Mouse (Mus musculus) ES-Bruce4 (cell line): Measurements from ENCODE around the gene Rnf222. TPM values are rescaled to one million over a fixed set of nuclear protein-coding genes. Genes with fewer than 3 reads are reported as not detected.

Experiments used
- H3K27ac ChIP-seq: 2 replicates; pipeline ENCODE4 v1.5.1; 2012; ENCODE audit warnings: low read length, inconsistent platforms; ENCODE audit not compliant: insufficient read depth
- H3K27me3 ChIP-seq: 2 replicates; pipeline ENCODE4 v1.6.1; 2012; ENCODE audit warnings: mild to moderate bottlenecking, low read length, inconsistent platforms; ENCODE audit not compliant: control insufficient read depth, poor library complexity, insufficient read depth, severe bottlenecking
- H3K36me3 ChIP-seq: 2 replicates; pipeline ENCODE4 v1.6.1; 2012; ENCODE audit warnings: inconsistent platforms, mild to moderate bottlenecking, low read length, moderate library complexity; ENCODE audit not compliant: control insufficient read depth, poor library complexity, insufficient read depth, severe bottlenecking
- H3K4me1 ChIP-seq: one replicate; pipeline ENCODE4 v1.8.1; 2011; ENCODE audit warnings: low read length; ENCODE audit not compliant: control insufficient read depth, insufficient read depth
- H3K4me3 ChIP-seq: 2 replicates; pipeline ENCODE4 v1.5.1; 2011; ENCODE audit warnings: low read depth, mild to moderate bottlenecking, low read length
- H3K9ac ChIP-seq: 2 replicates; pipeline ENCODE4 v1.6.1; 2012; ENCODE audit warnings: low read depth, mild to moderate bottlenecking, inconsistent platforms; ENCODE audit not compliant: poor library complexity, severe bottlenecking
- H3K9me3 ChIP-seq: replicated peaks from 2 replicates; pipeline ENCODE4 v1.6.1; 2012; ENCODE audit warnings: mild to moderate bottlenecking, low read length, inconsistent platforms; ENCODE audit not compliant: control insufficient read depth, poor library complexity, insufficient read depth, severe bottlenecking
- CTCF ChIP-seq: IDR thresholded peaks from one replicate; pipeline ENCODE4 v1.8.1; 2011; ENCODE audit warnings: low read depth, low read length
- EP300 ChIP-seq: IDR thresholded peaks from 2 replicates; pipeline ENCODE4 v1.6.1; 2011; ENCODE audit warnings: low read depth, low read length; ENCODE audit not compliant: insufficient read depth
- POLR2A ChIP-seq: IDR thresholded peaks from one replicate; pipeline ENCODE4 v1.8.1; 2011; ENCODE audit warnings: low read length; ENCODE audit not compliant: insufficient read depth
- polyA plus RNA-seq: library from polyadenylated mRNA; stranded (reverse); fragments of >200 nt; gene quantifications from 2 replicates; pipeline ENCODE4 v1.2.4, GENCODE M21; 2011; ENCODE audit warnings: low read depth; ENCODE audit not compliant: missing spikeins, insufficient read depth, insufficient read length

Gene Rnf222
- polyA plus RNA-seq, 1 experiment: not detected

GRCm38 (mm10) chr11:68883843-68884242, 4.5 kb upstream of the Rnf222 start:
- no peak overlapping the region for H3K27ac ChIP-seq
- H3K27me3 ChIP-seq: no peaks in the 10 kb centered on the region
- no peaks in the 10 kb centered on the region for H3K9me3 ChIP-seq
- H3K9ac ChIP-seq: no peak overlapping the region
- H3K36me3 ChIP-seq: no peaks in the 10 kb centered on the region
- no peak overlapping the region for H3K4me3 ChIP-seq
- H3K4me1 ChIP-seq: no peaks in the 10 kb centered on the region
- TF ChIP-seq EP300 (no peak), CTCF (no peak), POLR2A (no peak)

- Histone ChIP-seq H3K9ac (no peak overlapping the region), H3K4me1 (no peaks in the 10 kb centered on the region), H3K27me3 (no peaks in the 10 kb centered on the region), H3K9me3 (no peaks in the 10 kb centered on the region), H3K27ac (no peak overlapping the region), H3K36me3 (no peaks in the 10 kb centered on the region), H3K4me3 (no peak overlapping the region)
- TF ChIP-seq CTCF: no peak
- no peak for TF ChIP-seq POLR2A
- no peak for TF ChIP-seq EP300
These were observed 4.0 kb upstream of the Rnf222 start for GRCm38 (mm10) chr11:68884368-68884767.

- no peak for TF ChIP-seq CTCF
- TF ChIP-seq EP300: no peak
- TF ChIP-seq POLR2A: no peak
- no peak overlapping the region for H3K9ac ChIP-seq
- H3K27ac ChIP-seq: no peak overlapping the region
- no peaks in the 10 kb centered on the region for H3K36me3 ChIP-seq
- H3K4me3 ChIP-seq: no peak overlapping the region
- no peaks in the 10 kb centered on the region for H3K4me1 ChIP-seq
- no peaks in the 10 kb centered on the region for H3K27me3 ChIP-seq
- H3K9me3 ChIP-seq: no peaks in the 10 kb centered on the region
These were observed 2.3 kb upstream of the Rnf222 start for GRCm38 (mm10) chr11:68886091-68886490.

- Histone ChIP-seq H3K27me3 (no peaks in the 10 kb centered on the region), H3K9me3 (no peaks in the 10 kb centered on the region), H3K4me3 (no peak overlapping the region), H3K36me3 (no peaks in the 10 kb centered on the region), H3K9ac (no peak overlapping the region), H3K27ac (no peak overlapping the region), H3K4me1 (no peaks in the 10 kb centered on the region)
- TF ChIP-seq CTCF (no peak), EP300 (no peak), POLR2A (no peak)
These were observed 300 bp downstream of the Rnf222 start for GRCm38 (mm10) chr11:68888653-68889052.

- Histone ChIP-seq H3K9me3 (no peaks in the 10 kb centered on the region), H3K36me3 (no peaks in the 10 kb centered on the region), H3K9ac (no peak overlapping the region), H3K4me1 (no peaks in the 10 kb centered on the region), H3K4me3 (no peak overlapping the region), H3K27me3 (no peaks in the 10 kb centered on the region), H3K27ac (no peak overlapping the region)
- TF ChIP-seq CTCF: no peak
- no peak for TF ChIP-seq EP300
- no peak for TF ChIP-seq POLR2A
These were observed 2.3 kb downstream of the Rnf222 start for GRCm38 (mm10) chr11:68890625-68891024.

DNA sequence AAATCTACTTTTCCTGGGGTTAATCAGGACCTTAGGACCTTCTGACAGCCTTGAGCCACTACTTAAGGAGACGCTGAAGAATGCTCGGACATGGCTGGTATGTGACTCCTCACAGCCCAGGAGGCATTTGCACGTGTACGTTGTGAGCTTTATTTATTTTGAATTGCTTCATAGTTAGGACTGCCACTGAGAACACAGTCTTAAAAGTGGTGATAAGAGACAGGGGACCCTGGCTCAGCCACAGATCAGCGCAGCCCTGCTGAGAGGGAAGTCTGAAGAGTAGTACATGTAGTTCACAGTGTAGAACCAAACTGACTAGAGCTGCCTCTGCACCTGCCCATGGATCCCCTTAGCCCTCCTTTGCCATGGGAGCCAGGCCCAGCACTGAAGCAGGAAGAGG, 3.5 kb downstream of the Rnf222 start:
- no peak overlapping the region for H3K4me3 ChIP-seq
- H3K4me1 ChIP-seq: no peaks in the 10 kb centered on the region
- H3K36me3 ChIP-seq: no peaks in the 10 kb centered on the region
- H3K9me3 ChIP-seq: no peaks in the 10 kb centered on the region
- TF ChIP-seq EP300 (no peak), CTCF (no peak), POLR2A (no peak)
- no peak overlapping the region for H3K9ac ChIP-seq
- H3K27ac ChIP-seq: no peak overlapping the region
- no peaks in the 10 kb centered on the region for H3K27me3 ChIP-seq
